Mouse (Mus musculus) liver, adult 2 months (tissue): Measurements from ENCODE around the gene Exosc5. TPM values are rescaled to one million over a fixed set of nuclear protein-coding genes. Genes with fewer than 3 reads are reported as not detected.
A peak's percentile ranks its signal among the peaks of the same experiment; 100 is the strongest.

Experiments used
- DNase-seq: peaks from one replicate; pipeline ENCODE4 v3.0.0-alpha.2; 2011; ENCODE audit warnings: low read depth, low spot score; ENCODE audit errors: extremely low read depth
- H3K27ac ChIP-seq: fragments of 200-500 bp; replicated peaks from 2 replicates; pipeline ENCODE4 v1.5.1; 2012; ENCODE audit warnings: low read depth, mild to moderate bottlenecking, control low read depth, inconsistent platforms, low read length; ENCODE audit not compliant: insufficient read depth
- H3K27me3 ChIP-seq: fragments of 200-500 bp; 2 replicates; pipeline ENCODE4 v1.6.1; 2012; ENCODE audit warnings: mild to moderate bottlenecking, moderate library complexity, low read length, inconsistent platforms; ENCODE audit not compliant: control insufficient read depth, insufficient read depth
- H3K36me3 ChIP-seq: fragments of 200-500 bp; 2 replicates; pipeline ENCODE4 v1.6.1; 2012; ENCODE audit warnings: low read length, inconsistent platforms; ENCODE audit not compliant: control insufficient read depth, insufficient read depth
- H3K4me1 ChIP-seq: fragments of 200-500 bp; 2 replicates; pipeline ENCODE4 v1.6.1; 2011; ENCODE audit warnings: low read length; ENCODE audit not compliant: control insufficient read depth, insufficient read depth
- H3K4me3 ChIP-seq: fragments of 200-500 bp; 2 replicates; pipeline ENCODE4 v1.5.1; 2011; ENCODE audit warnings: low read depth, mild to moderate bottlenecking, control low read depth, low read length, moderate library complexity; ENCODE audit not compliant: insufficient read depth
- H3K79me2 ChIP-seq: fragments of 200-500 bp; 2 replicates; pipeline ENCODE4 v1.6.1; 2012; ENCODE audit warnings: inconsistent platforms, mild to moderate bottlenecking, low read length, moderate library complexity; ENCODE audit not compliant: control insufficient read depth, insufficient read depth
- H3K9ac ChIP-seq: fragments of 200-500 bp; 2 replicates; pipeline ENCODE4 v1.6.1; 2012; ENCODE audit warnings: low read depth, mild to moderate bottlenecking, control low read depth, inconsistent platforms, low read length
- CTCF ChIP-seq: fragments of 200-500 bp; IDR thresholded peaks from 2 replicates; pipeline ENCODE4 v1.5.1; 2011; ENCODE audit warnings: low read depth, low read length, control low read depth
- POLR2A ChIP-seq: fragments of 200-500 bp; IDR thresholded peaks from 2 replicates; pipeline ENCODE4 v1.6.1; 2011; ENCODE audit warnings: low read length, control low read depth; ENCODE audit not compliant: insufficient read depth; ENCODE audit errors: extremely low read depth
- WGBS: fragments of 180-500 bp; shearing (Covaris S2); methylation state at CpG from one replicate; pipeline ENCODE4 v1.1.7; 2018; 5-methylcytosine and 5-hydroxymethylcytosine counted together
- polyA plus RNA-seq: library from polyadenylated mRNA; depleted of rRNA; stranded (reverse); fragments of >200 nt; gene quantifications from 2 replicates; pipeline ENCODE4 v1.2.3, GENCODE M21; 2012
- total RNA-seq: library from RNA; depleted of rRNA; stranded (reverse); fragments of >200 nt; gene quantifications from 2 replicates; pipeline ENCODE4 v1.2.3, GENCODE M21; 2014

Exosc5 gene
- total and polyA plus RNA-seq, 2 experiments: 30.4 to 75.1 TPM

GRCm38 (mm10) chr7:25644136-25644535 lies 14.8 kb upstream of the Exosc5 start:
- H3K27ac ChIP-seq: no peak overlapping the region
- H3K79me2 ChIP-seq: peaks cover 31% of the 10 kb centered on the region
- H3K27me3 ChIP-seq: no peaks in the 10 kb centered on the region
- DNase-seq: no peak
- WGBS: 72% methylated on average over 10 of the region's 10 CpGs
- peaks cover 7% of the 10 kb centered on the region for H3K36me3 ChIP-seq
- TF ChIP-seq CTCF: no peak
- no peak for TF ChIP-seq POLR2A
- no peak overlapping the region for H3K4me3 ChIP-seq
- no peak overlapping the region for H3K9ac ChIP-seq
- peaks cover 6% of the 10 kb centered on the region for H3K4me1 ChIP-seq

- DNase-seq: no peak
- TF ChIP-seq CTCF (no peak), POLR2A (no peak)
- Histone ChIP-seq H3K79me2 (peaks cover 36% of the 10 kb centered on the region), H3K27ac (no peak overlapping the region), H3K4me3 (no peak overlapping the region), H3K36me3 (peaks cover 7% of the 10 kb centered on the region), H3K9ac (no peak overlapping the region), H3K27me3 (no peaks in the 10 kb centered on the region), H3K4me1 (peaks cover 11% of the 10 kb centered on the region)
- WGBS: 77% methylated on average over 4 of the region's 4 CpGs
Measured at GRCm38 (mm10) chr7:25644631-25645030, 14.3 kb upstream of the Exosc5 start.

- H3K9ac ChIP-seq: no peak overlapping the region
- no peak for DNase-seq
- H3K79me2 ChIP-seq: peaks cover 38% of the 10 kb centered on the region
- TF ChIP-seq POLR2A (no peak), CTCF (no peak)
- H3K36me3 ChIP-seq: peaks cover 7% of the 10 kb centered on the region
- peaks cover 12% of the 10 kb centered on the region for H3K4me1 ChIP-seq
- H3K27me3 ChIP-seq: no peaks in the 10 kb centered on the region
- no peak overlapping the region for H3K27ac ChIP-seq
- 74% methylated on average over 14 of the region's 14 CpGs for WGBS
- no peak overlapping the region for H3K4me3 ChIP-seq
Measured at GRCm38 (mm10) chr7:25645074-25645473, 13.9 kb upstream of the Exosc5 start.

GRCm38 (mm10) chr7:25647574-25648123 lies 11.3 kb upstream of the Exosc5 start:
- Histone ChIP-seq H3K36me3 (peaks cover 3% of the 10 kb centered on the region; the same call in 1 of the 2 replicates), H3K4me1 (peaks cover 26% of the 10 kb centered on the region), H3K27me3 (no peaks in the 10 kb centered on the region), H3K27ac (no peak overlapping the region), H3K9ac (no peak overlapping the region), H3K4me3 (no peak overlapping the region), H3K79me2 (peaks cover 43% of the 10 kb centered on the region)
- WGBS: 65% methylated on average over 5 of the region's 5 CpGs
- no peak for DNase-seq
- TF ChIP-seq CTCF (peak; percentile 41), POLR2A (no peak)

- Histone ChIP-seq H3K79me2 (peaks cover 49% of the 10 kb centered on the region), H3K4me1 (peaks cover 30% of the 10 kb centered on the region), H3K27me3 (no peaks in the 10 kb centered on the region), H3K4me3 (no peak overlapping the region), H3K9ac (no peak overlapping the region), H3K36me3 (peaks cover 3% of the 10 kb centered on the region; the same call in 1 of the 2 replicates), H3K27ac (peak overlapping the region; percentile 68)
- whole genome bisulfite sequencing: 22% methylated on average over 5 of the region's 5 CpGs
- TF ChIP-seq CTCF (no peak), POLR2A (no peak)
- peak; percentile 72 for DNase-seq
Measured at GRCm38 (mm10) chr7:25649839-25650238, 9.1 kb upstream of the Exosc5 start.

- peaks cover 44% of the 10 kb centered on the region for H3K79me2 ChIP-seq
- H3K4me1 ChIP-seq: peaks cover 33% of the 10 kb centered on the region
- no peak overlapping the region for H3K27ac ChIP-seq
- DNase-seq: peak; percentile 21
- no peaks in the 10 kb centered on the region for H3K36me3 ChIP-seq
- WGBS: 88% methylated on average over 8 of the region's 8 CpGs
- no peak for TF ChIP-seq POLR2A
- TF ChIP-seq CTCF: 0 out of 2 replicates have a peak, but pooled peaks have one; percentile 13
- no peak overlapping the region for H3K4me3 ChIP-seq
- H3K27me3 ChIP-seq: no peaks in the 10 kb centered on the region
- H3K9ac ChIP-seq: no peak overlapping the region
Measured at GRCm38 (mm10) chr7:25651281-25651680, 7.7 kb upstream of the Exosc5 start.
